Mouse (Mus musculus) layer of hippocampus, postnatal 25 days (tissue): Measurements from ENCODE around the gene Nhlh1. TPM values are rescaled to one million over a fixed set of nuclear protein-coding genes. Genes with fewer than 3 reads are reported as not detected.

ENCODE experiments used
- DNase-seq, 2 experiments: peaks; one replicate each; pipeline ENCODE4 v3.0.0; 2022; ENCODE audit warnings: mixed read lengths in 2 of 2, low spot score in 1 of 2; ENCODE audit errors: extremely low spot score in 1 of 2
- total RNA-seq, 2 experiments: library from RNA; stranded (reverse); gene quantifications; 2 replicates each; pipeline ENCODE4 v1.2.3; 2021

Nhlh1 gene
- total RNA-seq, 2 experiments from 2014 or later, result 1.3 to 1.6 TPM

GRCm38 (mm10) chr1:172053541-172054440, 3.6 kb downstream of the Nhlh1 start:
- no peak for DNase-seq

- DNase-seq, result no peak
Measured at GRCm38 (mm10) chr1:172052766-172053279, 4.5 kb downstream of the Nhlh1 start.

- no peak for DNase-seq
Measured at GRCm38 (mm10) chr1:172049131-172049782, 8.1 kb downstream of the Nhlh1 start.

- no peak for DNase-seq
Measured at GRCm38 (mm10) chr1:172048241-172048734, 9.1 kb downstream of the Nhlh1 start.

- peak; percentile 72 to 80 for DNase-seq
Measured at GRCm38 (mm10) chr1:172046938-172047337, 10.4 kb downstream of the Nhlh1 start.

GRCm38 (mm10) chr1:172046410-172046809, 11.0 kb downstream of the Nhlh1 start:
- DNase-seq, result no peak

- DNase-seq, result no peak
Measured at GRCm38 (mm10) chr1:172029914-172030313, 27.5 kb downstream of the Nhlh1 start.

GRCm38 (mm10) chr1:172028394-172029275, 28.7 kb downstream of the Nhlh1 start, which contains the start of gene Vangl2:
Gene Vangl2 (minus strand): TSS chr1:172028444.
- no peak for DNase-seq

GRCm38 (mm10) chr1:172027809-172028102, 29.6 kb downstream of the Nhlh1 start:
- no peak for DNase-seq

- peak; percentile 83 to 93 for DNase-seq
Measured at GRCm38 (mm10) chr1:172027010-172027808, 30.2 kb downstream of the Nhlh1 start.

- DNase-seq, result no peak
Measured at GRCm38 (mm10) chr1:172026201-172026901, 31.0 kb downstream of the Nhlh1 start.

- no peak for DNase-seq
Measured at GRCm38 (mm10) chr1:172025201-172025904, 32.0 kb downstream of the Nhlh1 start.

- DNase-seq, result no peak
Measured at GRCm38 (mm10) chr1:172024140-172024895, 33.1 kb downstream of the Nhlh1 start.

GRCm38 (mm10) chr1:172019863-172020521, 37.4 kb downstream of the Nhlh1 start:
- DNase-seq, result no peak

GRCm38 (mm10) chr1:172019339-172019738, 38.0 kb downstream of the Nhlh1 start:
- no peak for DNase-seq

- DNase-seq, result no peak
Measured at GRCm38 (mm10) chr1:172018336-172019311, 38.7 kb downstream of the Nhlh1 start.
